ENCODE assay signal across 25 mouse cellular contexts in the genomic region with DNA sequence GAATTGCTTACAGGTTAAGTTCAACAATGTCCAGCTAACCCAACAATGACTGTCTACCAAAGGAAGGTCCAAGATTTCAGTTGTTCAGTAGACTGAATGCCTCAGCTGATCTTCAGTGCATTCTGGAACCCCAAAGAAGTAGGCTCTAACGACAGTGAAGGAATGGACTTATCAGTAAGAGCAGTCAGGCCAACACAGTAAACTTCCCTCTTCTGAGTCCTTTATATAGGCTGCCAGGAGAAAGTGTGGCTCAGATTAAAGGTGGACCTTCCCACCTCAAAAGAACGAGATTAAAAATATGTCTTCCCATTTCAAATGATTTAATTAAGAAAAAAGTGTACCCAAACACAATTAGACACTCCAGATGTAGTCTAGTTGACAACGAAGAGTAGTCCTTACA. TPM values are rescaled to one million over a fixed set of nuclear protein-coding genes. Genes with fewer than 3 reads are reported as not detected.
DNase-seq lines count a peak whose midpoint lies in the region; ATAC-seq and TF ChIP-seq lines count a peak whose summit lies in the region.
"Had no signal": no experiment of that assay in that cellular context is flagged by ENCODE, and none has a peak within 500 bp of the region (broad histone marks: within the 10 kb centered on the region; RNA-seq: fewer than 3 reads in every experiment).

No protein-coding gene starts in this region.

- TF ChIP-seq CTCF in MEL (IDR thresholded peaks at IDR 0.05 in 2 of 3, conservative IDR thresholded peaks at IDR 0.05 in 1 of 3; ENCODE audit: control insufficient read depth in 1 of 3, insufficient read depth in 1 of 3, low read depth in 2 of 3, low read length in 3 of 3, poor library complexity in 1 of 3, severe bottlenecking in 1 of 3): no peak
- TF ChIP-seq CTCF in liver, postnatal 0 days (IDR thresholded peaks at IDR 0.05; ENCODE audit: low read depth): no peak

- H3K9me3 ChIP-seq in MEL (replicated peaks; ENCODE audit: insufficient read depth, low read length): no peaks in the 10 kb centered on the region
- H3K9me3 ChIP-seq in liver, postnatal 0 days (ENCODE audit: low read length): no peaks in the 10 kb centered on the region
- H3K9me3 ChIP-seq: G1E had no signal

- WGBS in liver, postnatal 0 days (ENCODE audit: insufficient replicate concordance): 50% methylated on average over 3 of the region's 3 CpGs

- ATAC-seq in liver, postnatal 0 days: no peak
- ATAC-seq: activated CD4-positive, CD25-positive, alpha-beta regulatory T cell, adult 4 months; CD4-positive, CD25-positive, alpha-beta regulatory T cell, adult 4 months; Patski had no signal

- H3K4me2 ChIP-seq in liver, postnatal 0 days (ENCODE audit: low read depth, low read length): no peak overlapping the region

- no peak for TF ChIP-seq RAD21 in MEL (IDR thresholded peaks at IDR 0.05; ENCODE audit: low read depth, low read length)

- peak overlapping the region; percentile 45; the same call in 1 of the 2 replicates for H3K27ac ChIP-seq in MEL (ENCODE audit: control insufficient read depth, low read depth, low read length)
- H3K27ac ChIP-seq in liver, postnatal 0 days (ENCODE audit: low read depth): no peak overlapping the region

- no peak for TF ChIP-seq POLR2A in MEL (IDR thresholded peaks at IDR 0.05; ENCODE audit: control insufficient read depth in 1 of 2, insufficient read depth in 1 of 2, low read depth in 1 of 2, low read length in 2 of 2, poor library complexity in 1 of 2)

- peak; percentile 81 to 87 for TF ChIP-seq EP300 in MEL (IDR thresholded peaks at IDR 0.05; ENCODE audit: low read depth in 1 of 2, low read length in 2 of 2)
- no peak for TF ChIP-seq EP300 in liver, postnatal 0 days (IDR thresholded peaks at IDR 0.05; ENCODE audit: low read depth)

- no peak overlapping the region for H3K9ac ChIP-seq in MEL (ENCODE audit: control insufficient read depth, low read depth, low read length, poor library complexity, severe bottlenecking)
- H3K9ac ChIP-seq in liver, postnatal 0 days (replicated peaks): no peak overlapping the region

- H3K27me3 ChIP-seq in MEL (ENCODE audit: control insufficient read depth in 1 of 2, insufficient read depth in 2 of 2, low read length in 2 of 2): no peaks in the 10 kb centered on the region
- H3K27me3 ChIP-seq in liver, postnatal 0 days (ENCODE audit: insufficient read depth, low read length): peaks cover 10% of the 10 kb centered on the region; the same call in 1 of the 2 replicates

- peak; percentile 79 for DNase-seq in MEL (ENCODE audit: low read depth, low spot score)
- peak; percentile 75 for DNase-seq in MEL-GATA-1-ER (ENCODE audit: extremely low read depth, low read depth)
- DNase-seq in liver, postnatal 0 days: no peak
- no peak for DNase-seq in thymus, postnatal 14 days
- DNase-seq: adrenal gland, adult 2 months; adrenal gland, adult 8-10 months; adrenal gland, postnatal 10 days; adrenal gland, postnatal 14 days; adrenal gland, postnatal 25 days; adrenal gland, postnatal 36 days; B cell, adult 2 months; cerebellum, adult 11 months; cerebellum, adult 11-12 months; cerebellum, adult 18-20 months; cerebellum, adult 2 months; cerebellum, adult 8-10 months had no signal

- peaks cover 0 to 11% of the 10 kb centered on the region in 2 experiments; a peak in 2 of 4 replicates for H3K36me3 ChIP-seq in MEL (ENCODE audit: control insufficient read depth in 1 of 2, insufficient read depth in 2 of 2, low read length in 2 of 2)
- H3K36me3 ChIP-seq in liver, postnatal 0 days (replicated peaks; ENCODE audit: insufficient read depth, low read length): no peaks in the 10 kb centered on the region
- H3K36me3 ChIP-seq: G1E had no signal

- no peak overlapping the region for H3K4me3 ChIP-seq in MEL (ENCODE audit: control insufficient read depth in 1 of 2, insufficient read depth in 1 of 2, low read depth in 2 of 2, low read length in 2 of 2)
- no peak overlapping the region for H3K4me3 ChIP-seq in liver, postnatal 0 days (ENCODE audit: low read depth, low read length)

- no peaks in the 10 kb centered on the region for H3K79me2 ChIP-seq in MEL (ENCODE audit: control insufficient read depth, insufficient read depth, low read length, poor library complexity)

- H3K4me1 ChIP-seq in MEL (ENCODE audit: control insufficient read depth in 1 of 2, insufficient read depth in 2 of 2, low read length in 2 of 2): peaks cover 2 to 23% of the 10 kb centered on the region in 2 experiments
- peaks cover 8% of the 10 kb centered on the region for H3K4me1 ChIP-seq in liver, postnatal 0 days (ENCODE audit: insufficient read depth)

TF ChIP-seq in MEL, 35 proteins besides CTCF, POLR2A, EP300 and RAD21:
- TF ChIP-seq MEF2A (IDR thresholded peaks at IDR 0.05; ENCODE audit: extremely low read depth, insufficient replicate concordance, low read depth, low read length, poor library complexity, severe bottlenecking) (no peak), MAX (IDR thresholded peaks at IDR 0.05; ENCODE audit: low read length) (no peak), ZNF384 (IDR thresholded peaks at IDR 0.05; ENCODE audit: low read depth, low read length) (no peak), TAL1 (IDR thresholded peaks at IDR 0.05; ENCODE audit: low read length) (peak; percentile 31; the same call in 1 of the 2 replicates), NRF1 (IDR thresholded peaks at IDR 0.05; ENCODE audit: insufficient read depth, low read depth, low read length, poor library complexity, severe bottlenecking) (no peak), ETS1 (IDR thresholded peaks at IDR 0.05; ENCODE audit: low read depth, low read length) (peak; percentile 47; the same call in 1 of the 2 replicates), JUND (IDR thresholded peaks at IDR 0.05; ENCODE audit: low read depth, low read length) (no peak), USF1 (IDR thresholded peaks at IDR 0.05; ENCODE audit: low read depth, low read length) (no peak), USF2 (IDR thresholded peaks at IDR 0.05; ENCODE audit: borderline replicate concordance in 1 of 2, insufficient read depth in 1 of 2, low read depth in 1 of 2, low read length in 2 of 2) (no peak), RCOR1 (IDR thresholded peaks at IDR 0.05; ENCODE audit: low read depth, low read length) (peak; percentile 78), MXI1 (IDR thresholded peaks at IDR 0.05; ENCODE audit: low read depth, low read length) (no peak), MYC (IDR thresholded peaks at IDR 0.05; ENCODE audit: low read depth, low read length) (0 out of 2 replicates have a peak, but pooled peaks have one; percentile 30), ZC3H11A (IDR thresholded peaks at IDR 0.05; ENCODE audit: low read depth, low read length) (no peak), KAT2A (conservative IDR thresholded peaks at IDR 0.05; ENCODE audit: low read depth, low read length) (no peak), HCFC1 (IDR thresholded peaks at IDR 0.05; ENCODE audit: low read depth, low read length) (no peak), GATA1 (IDR thresholded peaks at IDR 0.05; ENCODE audit: low read depth, low read length) (peak; percentile 84), TBP (IDR thresholded peaks at IDR 0.05; ENCODE audit: low read depth, low read length) (0 out of 2 replicates have a peak, but pooled peaks have one; percentile 24), NELFE (IDR thresholded peaks at IDR 0.05; ENCODE audit: low read depth, low read length) (no peak), MAFK (IDR thresholded peaks at IDR 0.05; ENCODE audit: borderline replicate concordance, low read depth, low read length) (no peak), TCF12 (IDR thresholded peaks at IDR 0.05; ENCODE audit: low read depth, low read length) (peak; percentile 72), MYB (IDR thresholded peaks at IDR 0.05; ENCODE audit: low read depth, low read length) (0 out of 2 replicates have a peak, but pooled peaks have one; percentile 38), E2F4 (IDR thresholded peaks at IDR 0.05; ENCODE audit: borderline replicate concordance, low read depth, low read length) (no peak), SIN3A (IDR thresholded peaks at IDR 0.05; ENCODE audit: low read length) (peak; percentile 31; the same call in 1 of the 2 replicates), CHD2 (IDR thresholded peaks at IDR 0.05; ENCODE audit: low read length) (no peak), POLR2AphosphoS2 (IDR thresholded peaks at IDR 0.05; ENCODE audit: low read length) (no peak)

RNA-seq across cellular contexts. Expression of a gene that starts 1.8 kb away (rescaled TPM):
- total RNA-seq in MEL (2012; rRNA removed): not detected in 2 replicates
- polyA plus RNA-seq in MEL (2012; ENCODE audit: insufficient read depth in 1 of 2, insufficient read length in 2 of 2, low read depth in 1 of 2, low replicate concordance in 2 of 2, missing spikeins in 1 of 2): under 1 TPM in 1 of 2 experiments, not detected in 1; 0.18 TPM
- not detected in 2 replicates for polyA plus RNA-seq in liver, postnatal 0 days (2015; fragmentation: Nextera tagmentation; extraction: Ambion mirVana)
- total RNA-seq: adrenal gland, adult 18-20 months; adrenal gland, adult 2 months; adrenal gland, adult 8-10 months; adrenal gland, postnatal 10 days; adrenal gland, postnatal 14 days; adrenal gland, postnatal 25 days; adrenal gland, postnatal 36 days; CH12.LX; ES-E14 had no signal
- polyA plus RNA-seq: activated CD4-positive, CD25-positive, alpha-beta regulatory T cell, adult 4 months; adrenal gland, adult 2 months; C2C12; CD4-positive, CD25-positive, alpha-beta regulatory T cell, adult 4 months; cerebellum, adult 2 months; G1E; Patski had no signal

RNA-seq across cellular contexts. Expression of a gene that starts 17.7 kb away (rescaled TPM):
- not detected in 2 replicates for total RNA-seq in MEL (2012; rRNA removed)
- not detected for polyA plus RNA-seq in MEL (2012; ENCODE audit: insufficient read depth in 1 of 2, insufficient read length in 2 of 2, low read depth in 1 of 2, low replicate concordance in 2 of 2, missing spikeins in 1 of 2)
- polyA plus RNA-seq in liver, postnatal 0 days (2015; fragmentation: Nextera tagmentation; extraction: Ambion mirVana): 1.2 and 1.5 TPM in 2 replicates
- total RNA-seq: CH12.LX had no signal
- polyA plus RNA-seq: CD4-positive, CD25-positive, alpha-beta regulatory T cell, adult 4 months; G1E had no signal

RNA-seq across cellular contexts. Expression of a gene that starts 29.9 kb away (rescaled TPM):
- total RNA-seq in MEL (2012; rRNA removed): not detected in 2 replicates
- not detected for polyA plus RNA-seq in MEL (2012; ENCODE audit: insufficient read depth in 1 of 2, insufficient read length in 2 of 2, low read depth in 1 of 2, low replicate concordance in 2 of 2, missing spikeins in 1 of 2)
- polyA plus RNA-seq in liver, postnatal 0 days (2015; fragmentation: Nextera tagmentation; extraction: Ambion mirVana): 8.1 and 13.0 TPM in 2 replicates
- total RNA-seq: CH12.LX had no signal
- polyA plus RNA-seq: activated CD4-positive, CD25-positive, alpha-beta regulatory T cell, adult 4 months; brain, embryonic 14.5 days; C2C12; CD4-positive, CD25-positive, alpha-beta regulatory T cell, adult 4 months; cerebellum, adult 2 months; G1E; Patski had no signal

RNA-seq across cellular contexts. Expression of a gene that starts 44.1 kb away (rescaled TPM):
- 16.5 and 17.4 TPM in 2 replicates for total RNA-seq in MEL (2012; rRNA removed)
- polyA plus RNA-seq in MEL (2012; ENCODE audit: insufficient read depth in 1 of 2, insufficient read length in 2 of 2, low read depth in 1 of 2, low replicate concordance in 2 of 2, missing spikeins in 1 of 2): 10 to 100 TPM in 1 of 2 experiments, not detected in 1; 27.6 TPM
- polyA plus RNA-seq in liver, postnatal 0 days (2015; fragmentation: Nextera tagmentation; extraction: Ambion mirVana): 11.0 and 12.3 TPM in 2 replicates

Comparison
In these comparisons a context has a peak if more than half of its experiments do, and no peak if none do; other contexts are left out.
1. DNase-seq: peak in MEL (single experiment) and MEL-GATA-1-ER (single experiment); none in liver, postnatal 0 days (single experiment) and thymus, postnatal 14 days (single experiment).